Mouse (Mus musculus) intestine, embryonic 14.5 days (tissue): Measurements from ENCODE around the gene Dao. TPM values are rescaled to one million over a fixed set of nuclear protein-coding genes. Genes with fewer than 3 reads are reported as not detected.

Experiments used
- ATAC-seq: fragments of 200-750 bp; cut with Nextera tagmentation; replicated peaks from 2 replicates; pipeline ENCODE4 v1.8.0; 2017; ENCODE audit warnings: low read depth, moderate number of reproducible peaks, moderate TSS enrichment, moderate library complexity; ENCODE audit not compliant: low FRiP score, low TSS enrichment
- DNase-seq: peaks from one replicate; pipeline ENCODE4 v3.0.0-alpha.2; 2018; ENCODE audit warnings: low spot score
- H3K27ac ChIP-seq: fragments of 300-500 bp; sonication (generic); 2 replicates; pipeline ENCODE4 v1.5.1; 2014; ENCODE audit warnings: low read depth, mild to moderate bottlenecking, control low read depth
- H3K27me3 ChIP-seq: fragments of 300-500 bp; sonication (generic); replicated peaks from 2 replicates; pipeline ENCODE4 v1.6.1; 2014; ENCODE audit warnings: low read length, control low read depth; ENCODE audit not compliant: control insufficient read depth, insufficient read depth
- H3K36me3 ChIP-seq: fragments of 300-500 bp; sonication (generic); 2 replicates; pipeline ENCODE4 v1.6.1; 2014; ENCODE audit warnings: low read length, control low read depth; ENCODE audit not compliant: control insufficient read depth, insufficient read depth
- H3K4me1 ChIP-seq: fragments of 300-500 bp; sonication (generic); replicated peaks from 2 replicates; pipeline ENCODE4 v1.6.1; 2014; ENCODE audit warnings: low read length, control low read depth, mixed read lengths; ENCODE audit not compliant: control insufficient read depth, insufficient read depth
- H3K4me2 ChIP-seq: fragments of 300-500 bp; sonication (generic); 2 replicates; pipeline ENCODE4 v1.6.1; 2014; ENCODE audit warnings: low read length
- H3K4me3 ChIP-seq: fragments of 300-500 bp; sonication (generic); 2 replicates; pipeline ENCODE4 v1.5.1; 2014; ENCODE audit warnings: low read depth, low read length, control low read depth, mixed read lengths
- H3K9ac ChIP-seq: fragments of 300-500 bp; sonication (generic); 2 replicates; pipeline ENCODE4 v1.6.1; 2014; ENCODE audit warnings: mild to moderate bottlenecking, low read length
- H3K9me3 ChIP-seq: fragments of 300-500 bp; sonication (generic); 2 replicates; pipeline ENCODE4 v1.6.1; 2016; ENCODE audit warnings: low read length, control low read depth; ENCODE audit not compliant: control insufficient read depth
- WGBS: fragments of 180-500 bp; shearing (Covaris S2); extraction: QIAGEN DNeasy Blood & Tissue Kit; methylation state at CpG from one replicate; pipeline ENCODE4 v1.1.7; 2014; 5-methylcytosine and 5-hydroxymethylcytosine counted together
- polyA plus RNA-seq: library from polyadenylated mRNA; unstranded; fragments of >200 nt; fragmentation: Nextera tagmentation; extraction: Ambion mirVana; gene quantifications from 2 replicates; pipeline ENCODE4 v1.2.1, GENCODE M21; 2014

The Dao gene
- polyA plus RNA-seq, 1 experiment from 2014 or later, result 5.1 TPM

DNA sequence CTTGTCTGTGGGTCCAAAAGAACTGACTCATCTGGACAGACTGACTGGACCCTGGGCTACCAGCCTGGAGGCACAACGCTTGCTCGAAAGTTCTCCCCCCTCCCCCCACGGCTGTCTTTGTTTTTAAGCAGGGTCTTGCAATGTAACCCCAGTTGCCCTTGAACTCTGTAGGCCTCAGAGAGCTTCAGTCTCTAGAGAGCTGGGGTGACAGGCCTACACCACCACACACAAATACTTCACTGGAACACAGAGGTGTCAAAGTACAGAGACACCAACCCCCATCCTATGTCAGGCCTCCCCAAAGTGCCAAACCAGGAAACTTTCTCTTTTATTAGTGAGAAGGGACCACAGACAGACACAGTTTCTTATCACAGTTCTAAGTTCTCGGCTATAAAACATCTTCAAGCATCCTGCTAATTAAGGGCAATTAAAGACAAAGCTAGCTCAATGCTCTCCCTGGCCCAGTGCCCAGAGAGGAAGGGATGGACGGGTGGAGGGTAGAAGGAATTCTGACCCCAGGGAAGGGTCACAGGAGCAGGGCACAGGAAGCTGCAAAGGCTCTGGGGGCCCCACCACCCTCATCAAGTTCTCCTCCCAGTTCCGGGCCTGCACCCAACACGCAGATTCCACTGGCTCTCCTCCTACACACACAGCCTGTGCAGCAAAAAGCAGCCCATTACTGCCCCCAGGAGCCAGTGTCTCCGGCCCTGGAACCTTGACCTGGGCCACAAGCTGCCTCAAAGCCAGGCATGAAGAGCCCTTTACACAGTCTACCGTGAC, 17.1 kb upstream of the Dao start:
- 31% methylated on average over 9 of the region's 9 CpGs for WGBS
- ATAC-seq (no peak), DNase-seq (no peak)
- H3K27ac ChIP-seq, result peak overlapping the region; percentile 36; the same call in 1 of the 2 replicates
- H3K4me3 ChIP-seq, result no peak overlapping the region
- H3K4me1 ChIP-seq, result peaks cover 16% of the 10 kb centered on the region
- H3K9ac ChIP-seq, result no peak overlapping the region
- no peaks in the 10 kb centered on the region for H3K27me3 ChIP-seq
- H3K36me3 ChIP-seq, result peaks cover 21% of the 10 kb centered on the region
- no peak overlapping the region for H3K4me2 ChIP-seq
- no peaks in the 10 kb centered on the region for H3K9me3 ChIP-seq

DNA sequence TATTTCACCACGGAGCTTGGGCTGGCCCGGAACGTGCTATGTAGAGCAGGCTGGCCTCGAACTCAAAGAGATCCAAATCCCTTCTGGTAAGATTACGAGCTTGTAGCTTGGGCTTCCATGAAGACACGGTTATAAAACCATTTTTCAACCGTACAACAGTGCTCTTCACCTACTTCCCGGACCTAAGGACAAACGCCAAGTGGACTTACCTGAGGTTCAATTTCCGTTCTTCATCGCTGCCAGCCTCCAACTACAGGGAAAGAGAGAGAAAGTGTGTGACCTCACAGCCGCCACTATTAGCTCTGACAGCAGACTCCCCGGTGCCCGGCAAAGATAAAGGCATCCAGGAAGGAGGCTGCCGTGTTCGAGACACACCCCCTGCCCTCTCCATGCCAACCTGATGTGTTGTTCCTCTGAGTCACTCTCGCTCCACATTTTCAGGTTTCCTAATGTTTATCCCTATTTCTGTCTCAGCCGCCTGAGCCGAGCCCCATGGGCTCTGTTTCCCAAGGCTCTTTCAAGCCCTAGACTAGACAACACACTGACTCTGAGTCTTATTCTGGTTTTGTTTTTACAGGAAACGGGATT, 14.0 kb upstream of the Dao start:
- Histone ChIP-seq H3K9me3 (no peaks in the 10 kb centered on the region), H3K36me3 (peaks cover 16% of the 10 kb centered on the region), H3K9ac (no peak overlapping the region), H3K4me2 (no peak overlapping the region), H3K27me3 (no peaks in the 10 kb centered on the region), H3K4me1 (peaks cover 33% of the 10 kb centered on the region), H3K4me3 (no peak overlapping the region), H3K27ac (no peak overlapping the region)
- ATAC-seq, result no peak
- no peak for DNase-seq
- WGBS, result 86% methylated on average over 20 of the region's 20 CpGs

DNA sequence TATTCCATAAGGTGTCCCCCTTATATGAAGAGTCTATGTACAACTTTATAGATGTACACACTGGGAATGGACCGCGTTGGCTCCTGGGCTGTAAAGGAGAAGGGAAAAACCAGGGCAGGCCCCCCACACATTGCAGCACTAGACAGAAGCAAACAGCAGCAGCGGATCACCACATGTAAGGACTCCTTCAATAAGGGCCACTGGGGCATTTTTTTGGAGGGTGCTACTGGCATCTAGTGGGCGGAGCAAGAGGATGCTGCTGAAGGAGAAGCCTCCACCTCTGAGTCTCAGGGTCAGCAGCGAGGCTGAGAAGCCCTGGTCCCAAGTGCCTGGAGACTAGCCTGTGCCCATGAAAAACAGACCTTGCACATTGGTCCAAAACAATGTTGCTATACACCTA, 12.9 kb upstream of the Dao start:
- 93% methylated on average over 5 of the region's 5 CpGs for WGBS
- Histone ChIP-seq H3K27me3 (no peaks in the 10 kb centered on the region), H3K9me3 (no peaks in the 10 kb centered on the region), H3K36me3 (peaks cover 16% of the 10 kb centered on the region), H3K4me3 (no peak overlapping the region), H3K4me2 (no peak overlapping the region), H3K27ac (no peak overlapping the region), H3K4me1 (peaks cover 33% of the 10 kb centered on the region), H3K9ac (no peak overlapping the region)
- DNase-seq (no peak), ATAC-seq (no peak)

DNA sequence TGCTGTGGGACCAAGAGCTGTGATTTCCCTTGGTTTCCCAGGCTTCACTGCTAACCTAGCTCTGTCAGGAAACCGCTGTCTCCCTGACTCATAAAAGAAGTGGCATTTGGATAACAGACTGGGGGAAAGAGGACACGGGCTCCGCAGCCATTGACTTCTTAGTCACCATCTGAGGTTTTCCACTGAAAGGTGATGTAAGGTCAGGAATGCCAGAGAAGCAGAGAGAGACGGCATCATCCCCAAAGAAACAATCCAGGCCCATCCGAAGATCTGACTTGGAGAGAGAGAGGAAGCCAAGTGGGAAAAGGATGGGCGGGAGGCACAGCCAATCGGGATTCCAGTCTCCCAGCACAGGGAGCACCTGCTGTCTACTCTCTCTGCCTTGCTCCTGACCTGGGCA, 12.4 kb upstream of the Dao start:
- H3K4me1 ChIP-seq, result peaks cover 29% of the 10 kb centered on the region
- no peak overlapping the region for H3K27ac ChIP-seq
- WGBS, result 63% methylated on average over 7 of the region's 7 CpGs
- ATAC-seq, result no peak
- peaks cover 16% of the 10 kb centered on the region for H3K36me3 ChIP-seq
- no peak for DNase-seq
- no peaks in the 10 kb centered on the region for H3K27me3 ChIP-seq
- H3K4me3 ChIP-seq, result no peak overlapping the region
- H3K9me3 ChIP-seq, result no peaks in the 10 kb centered on the region
- H3K9ac ChIP-seq, result no peak overlapping the region
- H3K4me2 ChIP-seq, result no peak overlapping the region

DNA sequence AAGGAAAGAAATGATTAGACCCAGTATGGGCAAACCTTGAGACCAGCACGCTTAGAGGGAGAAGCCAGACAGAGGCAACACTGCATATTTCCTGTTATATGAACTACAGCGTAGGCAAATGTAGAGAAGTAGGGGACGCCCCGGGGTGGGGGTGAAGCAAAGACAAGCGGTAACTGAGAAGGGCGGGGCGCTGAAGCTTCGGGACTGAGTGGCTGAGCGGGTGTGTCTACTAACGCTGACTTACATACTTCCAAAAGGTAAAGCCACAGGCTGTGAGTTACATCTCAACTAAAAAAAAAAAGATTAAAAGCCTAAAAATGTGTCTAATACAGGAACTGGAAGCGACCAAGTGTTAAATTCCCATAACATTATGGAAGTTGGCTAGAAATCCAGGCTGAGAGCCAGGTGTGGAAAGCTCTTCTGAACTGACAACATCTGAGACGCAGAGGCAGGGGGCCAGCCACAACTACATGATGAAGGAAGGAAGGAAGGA, 11.1 kb upstream of the Dao start:
- Histone ChIP-seq H3K36me3 (peaks cover 15% of the 10 kb centered on the region), H3K9me3 (no peaks in the 10 kb centered on the region), H3K9ac (peak overlapping the region; percentile 86), H3K4me2 (peak overlapping the region; percentile 76), H3K4me1 (peaks cover 28% of the 10 kb centered on the region; the same call in 1 of the 2 replicates), H3K4me3 (peak overlapping the region; percentile 76), H3K27ac (peak overlapping the region; percentile 86), H3K27me3 (no peaks in the 10 kb centered on the region)
- ATAC-seq (no peak), DNase-seq (no peak)
- 11% methylated on average over 12 of the region's 12 CpGs for WGBS

DNA sequence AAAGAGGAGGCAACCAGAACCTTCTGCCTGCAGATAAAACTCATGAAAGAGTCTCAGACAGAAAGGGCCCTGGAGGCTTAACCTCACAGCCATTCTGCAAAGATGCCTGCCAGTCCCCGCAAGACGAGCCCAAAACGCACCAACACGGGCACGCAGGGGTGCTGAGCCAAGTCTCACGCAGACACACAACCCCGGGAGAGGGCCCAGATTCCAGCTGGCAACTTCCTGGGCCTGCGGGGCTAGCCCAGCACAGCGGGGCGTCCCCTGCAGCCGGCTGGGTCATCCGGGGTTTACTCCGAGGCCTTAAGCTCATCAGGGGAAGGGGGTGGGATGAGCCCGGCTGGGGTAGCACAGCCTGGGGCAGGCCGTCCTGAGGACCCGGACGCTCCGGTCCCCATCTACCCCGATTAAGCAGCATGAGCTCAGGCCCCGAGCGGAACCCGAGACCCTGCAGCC, 10.4 kb upstream of the Dao start:
- Histone ChIP-seq H3K27ac (peak overlapping the region; percentile 86), H3K9ac (peak overlapping the region; percentile 86), H3K4me1 (peaks cover 28% of the 10 kb centered on the region; the same call in 1 of the 2 replicates), H3K4me3 (peak overlapping the region; percentile 76), H3K4me2 (peak overlapping the region; percentile 76), H3K9me3 (no peaks in the 10 kb centered on the region), H3K27me3 (no peaks in the 10 kb centered on the region), H3K36me3 (peaks cover 10% of the 10 kb centered on the region)
- WGBS, result 0% methylated on average over 22 of the region's 22 CpGs
- DNase-seq (no peak), ATAC-seq (peak; percentile 56)

DNA sequence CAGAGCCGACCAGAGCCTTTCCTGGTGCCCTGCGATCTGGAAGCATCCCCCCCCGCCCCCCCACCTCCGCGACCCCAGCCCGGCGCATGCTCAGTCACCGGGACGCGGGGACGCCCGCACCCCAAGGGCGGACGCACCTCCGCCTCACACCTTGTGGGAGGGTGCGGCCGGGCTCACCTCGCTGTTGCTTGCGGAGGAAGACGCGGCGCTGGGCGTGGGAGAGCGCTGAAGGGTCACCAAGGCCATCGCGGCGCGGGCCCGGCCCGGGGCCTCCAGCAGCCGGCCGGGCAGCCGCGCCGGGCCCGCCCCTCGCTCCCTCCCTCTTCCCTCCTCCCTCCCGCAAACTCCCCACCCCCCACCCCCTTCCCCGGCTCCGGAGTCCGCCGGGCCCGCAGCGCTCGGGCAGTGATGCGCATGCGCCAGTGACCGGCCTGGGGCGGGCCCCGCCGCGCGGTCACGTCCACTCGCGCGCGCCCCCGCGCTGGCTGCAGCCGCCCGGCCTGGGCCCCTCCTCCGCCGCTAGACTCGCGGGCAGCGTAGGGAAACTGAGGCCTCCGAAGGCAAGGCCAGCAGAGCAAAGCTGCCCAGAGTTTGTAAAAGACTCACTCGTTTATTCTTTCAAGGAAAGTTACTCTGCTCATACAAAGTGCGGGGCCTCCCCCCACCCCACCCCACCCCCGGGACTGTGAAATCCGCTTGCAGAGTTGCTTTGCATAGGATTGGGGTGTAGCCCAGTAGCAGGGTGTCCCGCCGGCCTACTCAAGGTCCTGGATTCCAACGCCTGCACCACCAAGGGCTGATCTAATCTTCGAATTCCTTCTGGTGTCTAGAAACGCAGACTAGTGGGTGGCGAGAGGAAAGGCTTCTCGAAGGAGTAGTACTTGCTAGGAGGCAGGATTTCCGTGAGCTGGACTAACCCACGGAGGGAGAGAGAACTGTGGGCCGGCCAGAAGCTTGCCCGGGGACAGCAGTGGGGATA, 9.7 kb upstream of the Dao start, which contains the start of gene Ssh1:
Gene Ssh1 (minus strand): TSS at position 408 of the 979 bp plus-strand sequence.
- Histone ChIP-seq H3K9ac (peak within 1 kb of the TSS; percentile 86), H3K4me2 (peak within 1 kb of the TSS; percentile 76), H3K36me3 (peaks cover 9% of the 10 kb centered on the region), H3K27ac (peak within 1 kb of the TSS; percentile 86), H3K4me1 (peaks cover 28% of the 10 kb centered on the region; the same call in 1 of the 2 replicates), H3K27me3 (no peaks in the 10 kb centered on the region), H3K4me3 (peak within 1 kb of the TSS; percentile 76), H3K9me3 (no peaks in the 10 kb centered on the region)
- 2% methylated on average over 71 of the region's 83 CpGs for WGBS
- ATAC-seq (peak; percentile 89), DNase-seq (peak; percentile 92)

DNA sequence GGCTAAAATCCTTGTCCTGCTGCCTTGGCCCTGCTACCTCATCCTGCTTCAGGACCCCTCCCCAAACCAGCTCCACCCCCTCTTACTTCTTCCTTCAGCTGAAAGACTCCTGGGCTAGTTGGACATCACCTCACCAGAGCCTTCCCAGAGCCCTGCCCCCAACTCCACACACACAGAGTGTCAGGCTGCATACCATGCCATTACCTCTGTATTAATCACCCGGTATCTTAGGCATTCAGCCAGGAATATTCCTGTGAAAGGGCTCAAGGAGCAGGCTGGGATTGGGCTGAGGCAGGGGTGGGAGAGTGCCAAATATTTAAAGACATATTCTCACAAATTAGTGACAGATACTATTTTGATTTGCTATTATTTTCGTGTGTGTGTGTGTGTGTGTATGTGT, 7.0 kb upstream of the Dao start:
- no peak overlapping the region for H3K9ac ChIP-seq
- no peaks in the 10 kb centered on the region for H3K36me3 ChIP-seq
- 40% methylated on average over 2 of the region's 2 CpGs for WGBS
- no peak overlapping the region for H3K4me2 ChIP-seq
- ATAC-seq (no peak), DNase-seq (no peak)
- H3K27me3 ChIP-seq, result no peaks in the 10 kb centered on the region
- no peak overlapping the region for H3K4me3 ChIP-seq
- H3K9me3 ChIP-seq, result no peaks in the 10 kb centered on the region
- peaks cover 22% of the 10 kb centered on the region; the same call in 1 of the 2 replicates for H3K4me1 ChIP-seq
- no peak overlapping the region for H3K27ac ChIP-seq
